Mouse (Mus musculus) megakaryocyte-erythroid progenitor cell, adult 5 weeks (primary cell): Measurements from ENCODE around the gene Zscan4-ps2. TPM values are rescaled to one million over a fixed set of nuclear protein-coding genes. Genes with fewer than 3 reads are reported as not detected.

Source experiments
- polyA plus RNA-seq: library from polyadenylated mRNA; stranded (reverse); fragments of >175 nt; gene quantifications from 2 replicates; pipeline ENCODE4 v1.2.3, GENCODE M21; 2012

Gene Zscan4-ps2
- not detected in 2 replicates for polyA plus RNA-seq

DNA sequence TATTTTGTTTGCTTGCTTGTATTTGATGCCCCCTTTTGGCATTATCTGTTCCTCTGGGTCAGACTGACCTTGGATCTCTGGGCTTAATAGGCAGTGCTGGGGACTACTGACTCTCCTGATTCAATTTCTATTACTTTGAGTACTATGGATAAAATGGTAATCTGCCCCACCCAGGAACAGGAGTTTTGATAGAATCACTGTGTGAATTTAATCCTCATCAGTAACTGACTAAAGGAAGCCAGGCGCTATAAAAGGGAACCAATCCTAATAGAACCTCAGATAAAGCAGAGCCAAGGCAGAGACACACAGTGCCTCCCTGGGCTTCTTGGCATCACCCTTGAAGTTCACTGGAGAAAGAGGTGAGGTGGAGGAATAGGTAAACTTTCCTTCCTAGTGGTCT lies at the start of gene Zscan4-ps2:
TSS of gene Zscan4-ps2 (plus strand) at position 301 of the 400 bp plus-strand sequence.

Other genes starting within 250 kb of the Zscan4-ps2 start
- gene Zscan4e, start 203.6 kb upstream of the Zscan4-ps2 start, polyA plus RNA-seq, result not detected in 2 replicates
- gene Zscan4f, start 116.4 kb upstream of the Zscan4-ps2 start, polyA plus RNA-seq, result not detected in 2 replicates
- not detected in 2 replicates for gene Zscan4-ps3, start 95.0 kb downstream of the Zscan4-ps2 start, polyA plus RNA-seq
- gene Vmn1r72, start 165.8 kb downstream of the Zscan4-ps2 start, polyA plus RNA-seq, result not detected in 2 replicates
- gene Vmn1r73, start 216.0 kb downstream of the Zscan4-ps2 start, polyA plus RNA-seq, result not detected in 2 replicates